Mouse (Mus musculus): ENCODE measurements around the gene Kcnrg. TPM values are rescaled to one million over a fixed set of nuclear protein-coding genes. Genes with fewer than 3 reads are reported as not detected.

Gene Kcnrg
- total and polyA plus RNA-seq, 2 experiments = not detected

- peak; percentile 91 for DNase-seq (ENCODE audit: extremely low read depth, low read depth, low spot score)
- Histone ChIP-seq H3K27me3 (ENCODE audit: control insufficient read depth, insufficient read depth, low read length) (no peaks in the 10 kb centered on the region), H3K36me3 (ENCODE audit: control insufficient read depth, insufficient read depth, low read length) (0 out of 2 replicates have a peak, but pooled peaks cover 2% of the 10 kb centered on the region), H3K4me1 (ENCODE audit: control insufficient read depth, insufficient read depth, low read length) (peaks cover 8% of the 10 kb centered on the region), H3K4me3 (ENCODE audit: insufficient read depth, low read depth, low read length) (no peak overlapping the region), H3K27ac (replicated peaks; ENCODE audit: insufficient read depth, low read depth, low read length) (peak overlapping the region; percentile 57), H3K79me2 (ENCODE audit: control insufficient read depth, insufficient read depth, low read length) (no peaks in the 10 kb centered on the region), H3K9ac (ENCODE audit: low read depth, low read length) (no peak overlapping the region)
- TF ChIP-seq CTCF (IDR thresholded peaks at IDR 0.05; ENCODE audit: low read depth, low read length) = no peak
- TF ChIP-seq POLR2A (IDR thresholded peaks at IDR 0.05; ENCODE audit: extremely low read depth, insufficient read depth, low read length) = no peak
- WGBS = 35% methylated on average over 5 of the region's 5 CpGs
Measured at GRCm38 (mm10) chr14:61611766-61612165, 4.5 kb downstream of the Kcnrg start.

- Histone ChIP-seq H3K36me3 (ENCODE audit: control insufficient read depth, insufficient read depth, low read length) (no peaks in the 10 kb centered on the region), H3K79me2 (ENCODE audit: control insufficient read depth, insufficient read depth, low read length) (no peaks in the 10 kb centered on the region), H3K4me3 (ENCODE audit: insufficient read depth, low read depth, low read length) (no peak overlapping the region), H3K4me1 (ENCODE audit: control insufficient read depth, insufficient read depth, low read length) (peaks cover 8% of the 10 kb centered on the region), H3K9ac (ENCODE audit: low read depth, low read length) (no peak overlapping the region), H3K27me3 (ENCODE audit: control insufficient read depth, insufficient read depth, low read length) (no peaks in the 10 kb centered on the region), H3K27ac (replicated peaks; ENCODE audit: insufficient read depth, low read depth, low read length) (no peak overlapping the region)
- WGBS = 29% methylated on average over 2 of the region's 2 CpGs
- TF ChIP-seq POLR2A (IDR thresholded peaks at IDR 0.05; ENCODE audit: extremely low read depth, insufficient read depth, low read length) (no peak), CTCF (IDR thresholded peaks at IDR 0.05; ENCODE audit: low read depth, low read length) (no peak)
- peak; percentile 67 for DNase-seq (ENCODE audit: extremely low read depth, low read depth, low spot score)
Measured at GRCm38 (mm10) chr14:61613319-61613718, 6.1 kb downstream of the Kcnrg start.

GRCm38 (mm10) chr14:61620371-61620770 is 13.1 kb downstream of the Kcnrg start:
- TF ChIP-seq POLR2A (IDR thresholded peaks at IDR 0.05; ENCODE audit: extremely low read depth, insufficient read depth, low read length) = no peak
- TF ChIP-seq CTCF (IDR thresholded peaks at IDR 0.05; ENCODE audit: low read depth, low read length) = no peak
- no peak overlapping the region for H3K27ac ChIP-seq (replicated peaks; ENCODE audit: insufficient read depth, low read depth, low read length)
- no peak for DNase-seq (ENCODE audit: extremely low read depth, low read depth, low spot score)
- H3K36me3 ChIP-seq (ENCODE audit: control insufficient read depth, insufficient read depth, low read length) = peaks cover 7% of the 10 kb centered on the region
- H3K27me3 ChIP-seq (ENCODE audit: control insufficient read depth, insufficient read depth, low read length) = no peaks in the 10 kb centered on the region
- H3K4me3 ChIP-seq (ENCODE audit: insufficient read depth, low read depth, low read length) = no peak overlapping the region
- H3K4me1 ChIP-seq (ENCODE audit: control insufficient read depth, insufficient read depth, low read length) = no peaks in the 10 kb centered on the region
- no peaks in the 10 kb centered on the region for H3K79me2 ChIP-seq (ENCODE audit: control insufficient read depth, insufficient read depth, low read length)
- no peak overlapping the region for H3K9ac ChIP-seq (ENCODE audit: low read depth, low read length)
- 91% methylated on average over 2 of the region's 2 CpGs for WGBS

GRCm38 (mm10) chr14:61635969-61636368 is 28.7 kb downstream of the Kcnrg start:
- Histone ChIP-seq H3K27me3 (ENCODE audit: control insufficient read depth, insufficient read depth, low read length) (no peaks in the 10 kb centered on the region), H3K79me2 (ENCODE audit: control insufficient read depth, insufficient read depth, low read length) (no peaks in the 10 kb centered on the region; the same call in 1 of the 2 replicates), H3K4me1 (ENCODE audit: control insufficient read depth, insufficient read depth, low read length) (no peaks in the 10 kb centered on the region), H3K36me3 (ENCODE audit: control insufficient read depth, insufficient read depth, low read length) (peaks cover 17% of the 10 kb centered on the region), H3K9ac (ENCODE audit: low read depth, low read length) (no peak overlapping the region), H3K27ac (replicated peaks; ENCODE audit: insufficient read depth, low read depth, low read length) (no peak overlapping the region), H3K4me3 (ENCODE audit: insufficient read depth, low read depth, low read length) (no peak overlapping the region)
- DNase-seq (ENCODE audit: extremely low read depth, low read depth, low spot score) = no peak
- TF ChIP-seq CTCF (IDR thresholded peaks at IDR 0.05; ENCODE audit: low read depth, low read length) (no peak), POLR2A (IDR thresholded peaks at IDR 0.05; ENCODE audit: extremely low read depth, insufficient read depth, low read length) (no peak)

- no peak for DNase-seq (ENCODE audit: extremely low read depth, low read depth, low spot score)
- TF ChIP-seq POLR2A (IDR thresholded peaks at IDR 0.05; ENCODE audit: extremely low read depth, insufficient read depth, low read length) = no peak
- TF ChIP-seq CTCF (IDR thresholded peaks at IDR 0.05; ENCODE audit: low read depth, low read length) = no peak
- 47% methylated on average over 1 of the region's 1 CpGs for WGBS
- Histone ChIP-seq H3K4me3 (ENCODE audit: insufficient read depth, low read depth, low read length) (no peak overlapping the region), H3K4me1 (ENCODE audit: control insufficient read depth, insufficient read depth, low read length) (peaks cover 5% of the 10 kb centered on the region), H3K27ac (replicated peaks; ENCODE audit: insufficient read depth, low read depth, low read length) (no peak overlapping the region), H3K27me3 (ENCODE audit: control insufficient read depth, insufficient read depth, low read length) (no peaks in the 10 kb centered on the region), H3K9ac (ENCODE audit: low read depth, low read length) (no peak overlapping the region), H3K79me2 (ENCODE audit: control insufficient read depth, insufficient read depth, low read length) (peaks cover 3% of the 10 kb centered on the region; the same call in 1 of the 2 replicates), H3K36me3 (ENCODE audit: control insufficient read depth, insufficient read depth, low read length) (peaks cover 3% of the 10 kb centered on the region; the same call in 1 of the 2 replicates)
Measured at GRCm38 (mm10) chr14:61642668-61643067, 35.4 kb downstream of the Kcnrg start.

- H3K27me3 ChIP-seq (ENCODE audit: control insufficient read depth, insufficient read depth, low read length) = no peaks in the 10 kb centered on the region
- 8% methylated on average over 1 of the region's 1 CpGs for WGBS
- no peak overlapping the region for H3K4me3 ChIP-seq (ENCODE audit: insufficient read depth, low read depth, low read length)
- DNase-seq (ENCODE audit: extremely low read depth, low read depth, low spot score) = no peak
- no peak overlapping the region for H3K9ac ChIP-seq (ENCODE audit: low read depth, low read length)
- H3K36me3 ChIP-seq (ENCODE audit: control insufficient read depth, insufficient read depth, low read length) = no peaks in the 10 kb centered on the region
- H3K27ac ChIP-seq (replicated peaks; ENCODE audit: insufficient read depth, low read depth, low read length) = no peak overlapping the region
- H3K4me1 ChIP-seq (ENCODE audit: control insufficient read depth, insufficient read depth, low read length) = peaks cover 5% of the 10 kb centered on the region
- no peak for TF ChIP-seq CTCF (IDR thresholded peaks at IDR 0.05; ENCODE audit: low read depth, low read length)
- no peak for TF ChIP-seq POLR2A (IDR thresholded peaks at IDR 0.05; ENCODE audit: extremely low read depth, insufficient read depth, low read length)
- H3K79me2 ChIP-seq (ENCODE audit: control insufficient read depth, insufficient read depth, low read length) = peaks cover 3% of the 10 kb centered on the region; the same call in 1 of the 2 replicates
Measured at GRCm38 (mm10) chr14:61645547-61645946, 38.3 kb downstream of the Kcnrg start.

Measured in liver, adult 2 months (tissue).